Mouse (Mus musculus): ENCODE measurements around the gene Gm10277.

GRCm38 (mm10) chr11:77789512-77789911, 2.0 kb upstream of the Gm10277 start:
- no peak for TF ChIP-seq CTCF (IDR thresholded peaks at IDR 0.05; ENCODE audit: low read depth, low read length)
- TF ChIP-seq POLR2A (IDR thresholded peaks at IDR 0.05; ENCODE audit: borderline replicate concordance, low read depth, low read length), result no peak

Measured in bone marrow macrophage, adult 2 months (primary cell).